Mouse (Mus musculus) stomach, postnatal 0 days (tissue): ENCODE results near the gene Rtf2.

Experiments used
- CTCF ChIP-seq: IDR thresholded peaks from 2 replicates; pipeline ENCODE4 v1.5.1; 2016; ENCODE audit warnings: antibody characterized with exemption, low read depth, mild to moderate bottlenecking, moderate library complexity
- EP300 ChIP-seq: optimal IDR thresholded peaks from 2 replicates; pipeline ENCODE3; 2016; ENCODE audit warnings: antibody characterized with exemption

DNA sequence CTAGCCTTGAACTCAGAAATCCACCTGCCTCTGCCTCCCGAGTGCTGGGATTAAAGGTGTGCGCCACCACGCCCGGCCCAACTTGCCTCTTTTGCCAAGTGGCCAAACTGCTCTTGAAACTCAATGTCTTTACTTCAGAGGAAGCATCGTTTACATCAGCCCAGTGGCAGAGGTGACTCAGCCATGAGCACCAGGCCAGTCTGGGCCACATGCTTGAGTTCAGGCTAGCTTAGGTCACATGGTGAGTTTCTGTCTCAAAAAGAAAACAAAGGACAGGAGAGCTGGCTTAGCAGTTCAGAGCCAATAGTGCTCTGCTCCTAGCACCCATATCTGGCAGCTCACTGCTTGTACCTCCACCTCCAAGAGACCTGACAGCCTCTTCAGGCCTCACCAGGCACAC, 26.9 kb downstream of the Rtf2 start:
- TF ChIP-seq CTCF (no peak), EP300 (no peak)
